Mouse (Mus musculus) neural tube, embryonic 13.5 days (tissue): ENCODE measurements around the gene Nt5c1a. TPM values are rescaled to one million over a fixed set of nuclear protein-coding genes. Genes with fewer than 3 reads are reported as not detected.
"Not testable (repeated sequence)": the region's sequence is repeated elsewhere in the genome, so short reads cannot be mapped to it uniquely, and the experiment has no call there.

Experiments used
- ATAC-seq: fragments of 200-750 bp; cut with Nextera tagmentation; 2 replicates; pipeline ENCODE4 v1.8.0; 2017; ENCODE audit warnings: low read depth, mild to moderate bottlenecking, moderate TSS enrichment, moderate library complexity
- H3K27ac ChIP-seq: fragments of 300-500 bp; sonication (generic); replicated peaks from 2 replicates; pipeline ENCODE4 v1.5.1; 2015; ENCODE audit warnings: moderate library complexity, mild to moderate bottlenecking, inconsistent platforms
- H3K27me3 ChIP-seq: fragments of 300-500 bp; sonication (generic); 2 replicates; pipeline ENCODE4 v1.6.1; 2015; ENCODE audit warnings: mild to moderate bottlenecking, inconsistent platforms
- H3K36me3 ChIP-seq: fragments of 300-500 bp; sonication (generic); 2 replicates; pipeline ENCODE4 v1.6.1; 2015; ENCODE audit warnings: mild to moderate bottlenecking, inconsistent platforms
- H3K4me1 ChIP-seq: fragments of 300-500 bp; sonication (generic); replicated peaks from 2 replicates; pipeline ENCODE4 v1.6.1; 2015; ENCODE audit warnings: inconsistent platforms
- H3K4me2 ChIP-seq: fragments of 300-500 bp; sonication (generic); 2 replicates; pipeline ENCODE4 v1.6.1; 2015; ENCODE audit warnings: inconsistent platforms, mild to moderate bottlenecking, moderate library complexity
- H3K4me3 ChIP-seq: fragments of 300-500 bp; sonication (generic); 2 replicates; pipeline ENCODE4 v1.5.1; 2015; ENCODE audit warnings: mild to moderate bottlenecking, inconsistent platforms
- H3K9ac ChIP-seq: fragments of 300-500 bp; sonication (generic); 2 replicates; pipeline ENCODE4 v1.6.1; 2015; ENCODE audit warnings: moderate library complexity, mild to moderate bottlenecking, inconsistent platforms
- H3K9me3 ChIP-seq: fragments of 300-500 bp; sonication (generic); 2 replicates; pipeline ENCODE4 v1.6.1; 2016; ENCODE audit warnings: inconsistent platforms
- WGBS: fragments of 180-500 bp; shearing (Covaris S2); methylation state at CpG from one replicate; pipeline ENCODE4 v1.1.7; 2015; 5-methylcytosine and 5-hydroxymethylcytosine counted together
- polyA plus RNA-seq: library from polyadenylated mRNA; unstranded; fragments of >200 nt; fragmentation: Nextera tagmentation; extraction: Ambion mirVana; gene quantifications from 2 replicates; pipeline ENCODE4 v1.2.1, GENCODE M21; 2015

Gene Nt5c1a
- polyA plus RNA-seq, result not detected in 2 replicates

- H3K4me2 ChIP-seq, result peak within 1 kb of the TSS; percentile 76
- peaks cover 68% of the 10 kb centered on the region for H3K27me3 ChIP-seq
- H3K36me3 ChIP-seq, result no peaks in the 10 kb centered on the region
- peak within 1 kb of the TSS; percentile 38 for H3K4me3 ChIP-seq
- under 1% methylated on average over 58 of the region's 58 CpGs for WGBS
- H3K9me3 ChIP-seq, result no peaks in the 10 kb centered on the region
- ATAC-seq, result 0 out of 2 replicates have a peak, but pooled peaks have one; percentile 40
- H3K4me1 ChIP-seq, result peaks cover 15% of the 10 kb centered on the region
- H3K27ac ChIP-seq, result no peak within 1 kb of the TSS
- peak within 1 kb of the TSS; percentile 66 for H3K9ac ChIP-seq
These were observed at the start of gene Nt5c1a for GRCm38 (mm10) chr4:123201186-123202093. Gene Nt5c1a (plus strand): TSS chr4:123201504.

GRCm38 (mm10) chr4:123152003-123152402, 49.3 kb upstream of the Nt5c1a start:
- H3K4me1 ChIP-seq, result no peaks in the 10 kb centered on the region
- no peak overlapping the region for H3K4me3 ChIP-seq
- H3K36me3 ChIP-seq, result no peaks in the 10 kb centered on the region
- no peak for ATAC-seq
- WGBS, result 81% methylated on average over 4 of the region's 4 CpGs
- no peak overlapping the region for H3K4me2 ChIP-seq
- no peak overlapping the region for H3K9ac ChIP-seq
- no peaks in the 10 kb centered on the region for H3K27me3 ChIP-seq
- no peak overlapping the region for H3K27ac ChIP-seq
- no peaks in the 10 kb centered on the region for H3K9me3 ChIP-seq

DNA sequence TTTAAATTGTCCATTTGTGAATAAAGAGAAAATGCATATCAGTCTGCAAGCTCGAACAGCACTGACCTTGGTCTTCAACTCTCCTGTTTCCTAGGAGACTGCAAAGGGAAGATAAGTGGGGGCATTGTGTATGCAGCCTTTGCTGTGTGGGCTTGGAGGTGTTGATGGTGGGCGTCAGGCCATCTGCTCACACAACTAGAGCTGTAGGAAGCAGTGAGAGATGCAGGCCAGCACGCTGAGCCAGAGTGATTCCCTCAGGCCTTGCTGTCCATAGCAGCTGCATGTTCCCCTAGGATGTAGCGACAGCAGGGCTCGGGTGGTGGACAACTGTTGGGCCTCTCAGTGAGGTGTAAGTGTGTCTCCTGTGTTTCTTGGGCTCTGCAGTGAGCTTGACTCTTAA, 48.3 kb upstream of the Nt5c1a start:
- H3K9me3 ChIP-seq, result no peaks in the 10 kb centered on the region
- H3K4me2 ChIP-seq, result no peak overlapping the region
- H3K27ac ChIP-seq, result no peak overlapping the region
- no peaks in the 10 kb centered on the region for H3K27me3 ChIP-seq
- no peak for ATAC-seq
- no peak overlapping the region for H3K9ac ChIP-seq
- H3K36me3 ChIP-seq, result no peaks in the 10 kb centered on the region
- no peak overlapping the region for H3K4me3 ChIP-seq
- no peaks in the 10 kb centered on the region for H3K4me1 ChIP-seq
- 45% methylated on average over 5 of the region's 5 CpGs for WGBS

DNA sequence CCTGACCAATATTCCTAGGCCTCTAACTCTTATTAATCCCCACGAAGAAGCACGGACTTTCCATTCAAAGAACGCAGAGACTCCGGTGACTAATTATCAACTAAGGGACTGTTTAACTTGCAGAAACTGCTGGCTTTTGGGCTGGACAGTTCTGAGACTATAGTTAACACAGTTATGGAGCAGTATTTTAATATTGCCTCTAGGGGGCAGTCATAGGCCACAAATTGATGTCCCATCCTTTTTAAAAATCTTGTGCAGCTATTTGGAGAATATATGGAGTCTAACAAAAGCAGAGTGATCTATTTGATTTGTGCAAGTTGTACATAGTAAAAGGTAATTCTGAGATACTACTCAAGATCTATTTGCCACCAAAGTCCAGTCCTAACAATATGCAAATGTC, 46.3 kb upstream of the Nt5c1a start:
- 0 out of 2 replicates have a peak, but pooled peaks have one; percentile 32 for ATAC-seq
- Histone ChIP-seq H3K9me3 (no peaks in the 10 kb centered on the region), H3K36me3 (no peaks in the 10 kb centered on the region), H3K9ac (no peak overlapping the region), H3K4me2 (no peak overlapping the region), H3K4me3 (no peak overlapping the region), H3K27me3 (no peaks in the 10 kb centered on the region), H3K27ac (no peak overlapping the region), H3K4me1 (no peaks in the 10 kb centered on the region)
- 34% methylated on average over 4 of the region's 4 CpGs for WGBS

DNA sequence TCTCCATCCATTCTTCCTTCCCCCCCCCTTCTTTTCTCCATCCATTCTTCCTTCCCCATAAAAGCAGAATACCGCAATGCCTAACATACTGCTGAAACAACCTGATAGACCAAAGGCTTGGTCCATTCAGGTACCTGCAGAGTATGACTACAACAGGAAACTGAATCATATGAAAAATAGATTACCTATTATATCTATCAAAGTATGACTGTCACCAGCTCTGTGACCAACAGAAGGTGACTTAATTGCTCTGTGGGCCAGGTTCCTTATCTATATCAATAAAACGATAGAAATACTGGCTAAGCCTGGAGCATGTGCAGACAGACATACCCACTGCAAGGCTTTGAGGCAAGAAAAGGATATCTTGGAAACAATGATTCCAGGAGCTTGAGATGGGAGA, 45.9 kb upstream of the Nt5c1a start:
- Histone ChIP-seq H3K4me1 (no peaks in the 10 kb centered on the region), H3K9ac (no peak overlapping the region), H3K4me3 (no peak overlapping the region), H3K36me3 (no peaks in the 10 kb centered on the region), H3K4me2 (no peak overlapping the region), H3K27me3 (no peaks in the 10 kb centered on the region), H3K9me3 (no peaks in the 10 kb centered on the region), H3K27ac (no peak overlapping the region)
- WGBS, result 58% methylated on average over 2 of the region's 2 CpGs
- ATAC-seq, result no peak

- Histone ChIP-seq H3K4me3 (no peak overlapping the region), H3K9me3 (no peaks in the 10 kb centered on the region), H3K36me3 (no peaks in the 10 kb centered on the region), H3K4me2 (no peak overlapping the region), H3K4me1 (no peaks in the 10 kb centered on the region), H3K27me3 (no peaks in the 10 kb centered on the region), H3K27ac (no peak overlapping the region), H3K9ac (no peak overlapping the region)
- no peak for ATAC-seq
These were observed 45.5 kb upstream of the Nt5c1a start for GRCm38 (mm10) chr4:123155840-123156239.

DNA sequence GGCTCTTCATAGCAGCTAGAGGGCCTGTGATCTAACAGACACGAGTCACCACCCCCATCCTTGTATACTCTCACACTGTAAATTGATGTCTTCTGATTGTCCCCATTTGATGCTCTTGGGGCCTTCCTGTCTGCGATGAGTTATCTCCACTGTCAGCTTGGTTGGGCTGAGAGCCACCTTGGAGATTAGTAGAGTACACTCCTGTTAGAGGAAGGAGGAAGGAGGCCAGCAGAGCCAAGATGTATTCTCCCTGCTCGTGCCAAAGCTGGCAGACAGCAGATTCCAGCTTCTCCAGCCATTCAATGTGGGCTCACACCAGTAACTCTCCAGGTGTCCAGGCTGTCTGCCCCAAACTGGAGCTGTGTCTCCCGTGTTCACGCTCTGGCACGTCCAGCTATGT, 40.7 kb upstream of the Nt5c1a start:
- H3K4me3 ChIP-seq, result no peak overlapping the region
- no peak overlapping the region for H3K27ac ChIP-seq
- 85% methylated on average over 6 of the region's 6 CpGs for WGBS
- H3K27me3 ChIP-seq, result 0 out of 2 replicates have a peak, but pooled peaks cover 7% of the 10 kb centered on the region
- H3K9me3 ChIP-seq, result no peaks in the 10 kb centered on the region
- peaks cover 9% of the 10 kb centered on the region for H3K4me1 ChIP-seq
- no peak for ATAC-seq
- no peak overlapping the region for H3K4me2 ChIP-seq
- H3K9ac ChIP-seq, result no peak overlapping the region
- no peaks in the 10 kb centered on the region for H3K36me3 ChIP-seq

DNA sequence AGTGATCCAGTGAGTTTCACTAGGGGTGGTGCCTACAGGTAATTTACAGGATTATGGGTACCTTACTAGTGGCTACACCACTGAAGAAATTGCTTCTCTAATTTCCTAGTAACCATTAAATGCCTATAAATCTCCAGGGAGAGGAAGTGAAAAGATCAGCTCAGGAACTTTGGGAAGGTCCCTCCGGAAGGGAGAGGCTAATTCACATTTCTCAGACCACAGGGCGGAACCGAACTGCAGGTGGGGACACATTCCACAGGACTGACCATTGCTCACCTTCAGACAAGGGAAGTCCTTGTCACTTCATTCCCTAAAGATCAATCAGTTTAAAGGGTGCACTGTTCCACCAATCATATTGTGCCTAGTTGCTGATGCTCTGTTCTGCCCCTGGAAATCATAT, 40.1 kb upstream of the Nt5c1a start:
- not testable (repeated sequence) for H3K4me1 ChIP-seq, H3K4me3 ChIP-seq, H3K36me3 ChIP-seq, H3K9me3 ChIP-seq, H3K9ac ChIP-seq, H3K27me3 ChIP-seq, ATAC-seq, H3K27ac ChIP-seq, H3K4me2 ChIP-seq
- 67% methylated on average over 3 of the region's 3 CpGs for WGBS

DNA sequence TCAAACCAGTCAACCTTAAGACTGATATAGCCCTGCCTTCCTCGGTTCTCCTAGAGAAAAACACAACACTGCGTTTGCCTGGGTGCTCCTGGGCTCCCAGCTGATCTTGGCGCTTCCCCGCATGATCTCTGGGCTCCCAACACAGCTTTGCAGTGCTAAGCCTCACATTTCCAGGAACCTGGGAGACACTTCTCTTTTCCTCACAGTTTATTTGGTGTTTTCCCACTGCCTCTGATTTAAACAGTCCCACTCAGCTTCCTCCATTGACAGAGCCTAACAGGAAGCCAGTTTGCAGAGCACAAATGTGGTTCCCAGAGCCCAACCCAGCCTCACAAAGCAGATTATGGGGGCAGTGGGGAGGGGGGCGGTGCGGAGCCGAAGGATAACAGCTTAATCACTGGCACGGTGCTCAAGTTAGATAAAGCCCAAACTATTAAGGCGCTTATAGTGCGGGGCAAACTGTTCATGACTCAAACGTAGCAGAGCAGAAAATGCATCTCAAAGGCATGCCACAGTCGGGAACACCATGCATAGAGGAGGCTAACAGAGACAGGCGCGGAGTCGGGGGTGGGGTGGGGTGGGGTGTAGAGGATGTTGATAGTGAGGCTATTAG, 38.9 kb upstream of the Nt5c1a start:
- H3K4me1 ChIP-seq, result peaks cover 9% of the 10 kb centered on the region
- no peaks in the 10 kb centered on the region for H3K36me3 ChIP-seq
- no peak overlapping the region for H3K9ac ChIP-seq
- H3K27ac ChIP-seq, result no peak overlapping the region
- no peak overlapping the region for H3K4me3 ChIP-seq
- WGBS, result 14% methylated on average over 15 of the region's 15 CpGs
- H3K4me2 ChIP-seq, result peak overlapping the region; percentile 36
- 0 out of 2 replicates have a peak, but pooled peaks cover 7% of the 10 kb centered on the region for H3K27me3 ChIP-seq
- H3K9me3 ChIP-seq, result no peaks in the 10 kb centered on the region
- ATAC-seq, result no peak

- peaks cover 9% of the 10 kb centered on the region for H3K4me1 ChIP-seq
- WGBS, result 75% methylated on average over 15 of the region's 15 CpGs
- H3K4me3 ChIP-seq, result no peak overlapping the region
- H3K9ac ChIP-seq, result no peak overlapping the region
- H3K27ac ChIP-seq, result no peak overlapping the region
- H3K27me3 ChIP-seq, result 0 out of 2 replicates have a peak, but pooled peaks cover 7% of the 10 kb centered on the region
- H3K4me2 ChIP-seq, result no peak overlapping the region
- no peak for ATAC-seq
- H3K9me3 ChIP-seq, result 0 out of 2 replicates have a peak, but pooled peaks cover 2% of the 10 kb centered on the region
- no peaks in the 10 kb centered on the region for H3K36me3 ChIP-seq
These were observed 37.1 kb upstream of the Nt5c1a start for GRCm38 (mm10) chr4:123164157-123164556.

DNA sequence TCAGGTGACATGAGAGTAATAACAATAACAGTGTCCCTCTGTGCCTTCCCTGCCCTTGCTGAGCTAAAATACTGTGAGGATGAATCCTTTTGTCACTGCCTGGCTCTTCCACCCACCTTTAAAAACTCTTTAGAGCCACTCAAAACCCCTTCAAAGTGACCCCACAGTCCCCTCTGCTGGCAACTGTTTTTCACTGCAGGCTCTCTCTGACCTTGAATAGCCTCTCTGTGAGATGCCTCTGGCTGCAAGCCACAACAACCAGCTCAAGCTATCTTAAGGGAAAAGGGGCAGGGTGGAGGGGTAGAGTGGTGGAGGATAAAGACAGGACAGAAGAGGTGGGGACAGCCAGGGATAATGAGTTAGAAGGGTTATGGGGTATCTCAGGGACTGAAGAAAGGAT, 29.5 kb upstream of the Nt5c1a start:
- no peak overlapping the region for H3K4me3 ChIP-seq
- no peak overlapping the region for H3K27ac ChIP-seq
- H3K9ac ChIP-seq, result no peak overlapping the region
- no peak for ATAC-seq
- H3K4me1 ChIP-seq, result no peaks in the 10 kb centered on the region
- no peaks in the 10 kb centered on the region for H3K36me3 ChIP-seq
- H3K27me3 ChIP-seq, result peaks cover 14% of the 10 kb centered on the region
- H3K9me3 ChIP-seq, result 0 out of 2 replicates have a peak, but pooled peaks cover 8% of the 10 kb centered on the region
- H3K4me2 ChIP-seq, result no peak overlapping the region
